Mouse (Mus musculus): ENCODE data around the gene Inka1. TPM values are rescaled to one million over a fixed set of nuclear protein-coding genes. Genes with fewer than 3 reads are reported as not detected.

Inka1 gene
- 17.3 and 19.4 TPM in 2 replicates for polyA plus RNA-seq (2015; fragmentation: Nextera tagmentation; extraction: Ambion mirVana)

DNA sequence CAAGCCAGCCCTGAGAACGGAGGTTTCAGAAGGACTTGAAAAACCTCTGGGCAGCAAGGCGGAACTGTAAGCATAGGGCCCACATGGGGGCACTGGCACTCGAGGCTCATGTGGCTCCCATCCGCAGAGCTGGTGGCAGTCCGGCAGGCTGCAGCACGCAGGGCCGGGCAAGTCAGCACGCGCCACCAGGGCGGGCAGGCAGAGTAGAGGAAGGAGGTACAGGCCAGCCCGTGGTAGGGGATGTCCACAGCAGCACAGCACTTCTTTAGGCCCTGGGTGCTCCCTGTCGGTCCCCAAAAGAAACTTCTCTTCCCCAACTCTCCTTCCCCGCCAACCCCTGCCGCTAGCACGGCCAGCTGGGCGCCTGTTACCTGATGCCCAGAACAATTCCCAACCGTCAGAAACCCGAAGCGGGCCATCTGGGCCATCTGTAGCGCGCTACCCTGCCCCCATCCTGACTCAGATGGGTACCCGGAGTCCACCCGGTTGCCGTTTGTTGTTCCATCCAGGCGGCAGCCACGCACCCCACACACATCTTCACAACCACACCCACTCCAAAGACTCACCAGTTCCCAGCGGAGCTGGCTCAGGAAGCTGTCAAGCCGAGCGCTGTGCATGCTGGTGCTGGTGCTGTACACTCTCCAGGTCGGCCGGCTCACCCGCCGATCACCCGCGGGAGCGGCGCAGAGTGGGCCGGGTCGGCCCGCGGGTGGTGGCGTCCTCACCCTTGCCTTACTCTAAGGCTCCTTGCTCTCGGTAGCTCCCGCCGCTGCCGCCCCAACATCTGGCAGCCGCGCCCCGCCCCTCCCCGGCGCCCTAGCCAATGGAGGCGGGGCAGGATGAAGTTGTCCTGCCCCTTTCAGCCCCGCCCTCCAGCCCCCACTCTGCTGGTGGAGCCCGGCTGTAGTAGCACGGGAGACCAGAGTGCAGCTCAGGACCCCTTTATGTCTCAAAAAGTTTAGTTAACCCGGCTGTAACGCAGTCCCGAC is at the start of gene Inka1:
Gene Inka1 (minus strand): TSS at position 749 of the 989 bp plus-strand sequence.
- H3K9me3 ChIP-seq (ENCODE audit: control insufficient read depth) = no peaks in the 10 kb centered on the region
- TF ChIP-seq CTCF (IDR thresholded peaks at IDR 0.05; ENCODE audit: low read depth) = peak; percentile 20; the same call in 1 of the 2 replicates
- H3K27ac ChIP-seq (ENCODE audit: low read depth, low read length) = peak within 1 kb of the TSS; percentile 75
- peak within 1 kb of the TSS; percentile 84 for H3K4me2 ChIP-seq (replicated peaks; ENCODE audit: low read depth)
- peak within 1 kb of the TSS; percentile 50 for H3K9ac ChIP-seq (ENCODE audit: low read depth, low read length)
- H3K27me3 ChIP-seq (replicated peaks; ENCODE audit: control insufficient read depth, insufficient read depth, low read length) = no peaks in the 10 kb centered on the region
- H3K36me3 ChIP-seq (ENCODE audit: control insufficient read depth, insufficient read depth) = peaks cover 12% of the 10 kb centered on the region
- peak; percentile 53 for ATAC-seq
- H3K4me1 ChIP-seq (replicated peaks; ENCODE audit: control insufficient read depth, insufficient read depth, low read length) = 0 out of 2 replicates have a peak, but pooled peaks cover 2% of the 10 kb centered on the region
- H3K4me3 ChIP-seq (ENCODE audit: low read depth, low read length) = peak within 1 kb of the TSS; percentile 61
- 2% methylated on average over 58 of the region's 58 CpGs for whole genome bisulfite sequencing

DNA sequence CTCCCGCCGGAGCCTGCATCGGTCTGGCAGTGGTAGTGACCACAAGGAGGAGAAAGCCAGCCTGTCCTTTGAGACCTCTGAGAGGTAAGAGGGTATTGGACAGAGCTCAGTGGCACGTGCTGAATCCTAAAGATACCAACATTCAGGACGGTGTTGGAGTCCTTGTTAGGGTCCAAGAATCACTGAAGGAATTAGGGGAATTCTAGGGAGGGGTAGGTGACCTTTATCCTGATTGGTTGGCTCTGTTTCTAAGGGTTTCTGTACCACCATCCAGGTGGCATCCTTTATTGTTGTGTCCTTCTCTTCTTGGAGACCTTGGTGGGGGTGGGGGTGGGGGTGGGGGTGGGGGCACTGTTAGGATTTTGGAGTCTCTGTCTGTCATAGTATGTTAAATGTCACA is 46.4 kb upstream of the Inka1 start:
- no peak overlapping the region for H3K4me2 ChIP-seq (replicated peaks; ENCODE audit: low read depth)
- H3K27me3 ChIP-seq (replicated peaks; ENCODE audit: control insufficient read depth, insufficient read depth, low read length) = no peaks in the 10 kb centered on the region
- no peak overlapping the region for H3K4me3 ChIP-seq (ENCODE audit: low read depth, low read length)
- H3K27ac ChIP-seq (ENCODE audit: low read depth, low read length) = no peak overlapping the region
- 94% methylated on average over 5 of the region's 5 CpGs for WGBS
- no peak for ATAC-seq
- H3K9me3 ChIP-seq (ENCODE audit: control insufficient read depth) = no peaks in the 10 kb centered on the region
- H3K9ac ChIP-seq (ENCODE audit: low read depth, low read length) = no peak overlapping the region
- no peaks in the 10 kb centered on the region for H3K4me1 ChIP-seq (replicated peaks; ENCODE audit: control insufficient read depth, insufficient read depth, low read length)
- no peak for TF ChIP-seq CTCF (IDR thresholded peaks at IDR 0.05; ENCODE audit: low read depth)
- H3K36me3 ChIP-seq (ENCODE audit: control insufficient read depth, insufficient read depth) = peaks cover 52% of the 10 kb centered on the region

DNA sequence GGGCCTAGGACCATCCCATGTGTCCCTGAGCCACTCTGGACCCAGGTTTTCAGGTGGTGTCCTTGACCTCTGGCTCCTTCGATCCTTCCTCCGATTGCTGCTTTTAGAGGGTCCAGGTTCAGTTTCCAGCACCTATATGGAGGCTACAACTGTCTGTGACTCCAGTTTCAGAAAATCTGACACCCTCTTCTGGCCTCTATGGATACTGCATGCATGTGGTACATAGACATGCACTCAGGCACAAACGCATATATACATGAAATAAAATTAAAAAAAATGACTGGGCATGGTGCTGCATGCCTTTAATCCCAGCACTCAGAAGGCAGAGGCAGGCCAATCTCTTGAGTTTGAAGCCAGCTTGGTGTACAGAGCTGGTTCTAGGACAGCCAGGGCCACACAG is 42.2 kb upstream of the Inka1 start:
- Histone ChIP-seq H3K36me3 (ENCODE audit: control insufficient read depth, insufficient read depth) (peaks cover 50% of the 10 kb centered on the region), H3K9me3 (ENCODE audit: control insufficient read depth) (no peaks in the 10 kb centered on the region), H3K9ac (ENCODE audit: low read depth, low read length) (no peak overlapping the region), H3K4me1 (replicated peaks; ENCODE audit: control insufficient read depth, insufficient read depth, low read length) (no peaks in the 10 kb centered on the region), H3K4me3 (ENCODE audit: low read depth, low read length) (no peak overlapping the region), H3K4me2 (replicated peaks; ENCODE audit: low read depth) (no peak overlapping the region), H3K27me3 (replicated peaks; ENCODE audit: control insufficient read depth, insufficient read depth, low read length) (no peaks in the 10 kb centered on the region), H3K27ac (ENCODE audit: low read depth, low read length) (no peak overlapping the region)
- no peak for ATAC-seq
- WGBS = 96% methylated on average over 3 of the region's 3 CpGs
- 0 out of 2 replicates have a peak, but pooled peaks have one; percentile 7 for TF ChIP-seq CTCF (IDR thresholded peaks at IDR 0.05; ENCODE audit: low read depth)

- no peaks in the 10 kb centered on the region for H3K4me1 ChIP-seq (replicated peaks; ENCODE audit: control insufficient read depth, insufficient read depth, low read length)
- peak; percentile 47 for TF ChIP-seq CTCF (IDR thresholded peaks at IDR 0.05; ENCODE audit: low read depth)
- H3K27ac ChIP-seq (ENCODE audit: low read depth, low read length) = no peak overlapping the region
- 89% methylated on average over 3 of the region's 3 CpGs for WGBS
- no peak overlapping the region for H3K9ac ChIP-seq (ENCODE audit: low read depth, low read length)
- no peaks in the 10 kb centered on the region for H3K27me3 ChIP-seq (replicated peaks; ENCODE audit: control insufficient read depth, insufficient read depth, low read length)
- no peak overlapping the region for H3K4me3 ChIP-seq (ENCODE audit: low read depth, low read length)
- peaks cover 39% of the 10 kb centered on the region for H3K36me3 ChIP-seq (ENCODE audit: control insufficient read depth, insufficient read depth)
- no peak overlapping the region for H3K4me2 ChIP-seq (replicated peaks; ENCODE audit: low read depth)
- ATAC-seq = no peak
- H3K9me3 ChIP-seq (ENCODE audit: control insufficient read depth) = no peaks in the 10 kb centered on the region
These were observed 40.9 kb upstream of the Inka1 start for GRCm38 (mm10) chr9:108026584-108026983.

DNA sequence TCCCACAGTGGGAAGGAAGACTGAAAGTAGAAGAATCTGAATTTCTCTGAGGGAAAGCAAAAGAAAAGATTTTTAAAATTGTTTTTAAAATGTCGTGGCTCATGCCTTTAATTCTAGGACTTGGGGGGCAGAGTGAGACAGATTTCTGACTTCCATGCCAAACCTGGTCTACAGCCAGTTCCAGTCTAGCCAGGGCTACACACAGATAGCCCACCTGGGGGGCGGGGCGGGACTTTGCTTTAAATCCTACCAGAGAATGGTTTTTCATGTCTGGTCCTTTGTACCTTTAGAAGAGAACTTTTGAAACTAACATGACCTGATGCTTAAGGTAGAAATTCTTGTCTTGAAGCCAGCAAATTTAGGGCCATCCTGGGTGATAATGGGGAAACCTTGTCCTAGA is 37.5 kb upstream of the Inka1 start:
- Histone ChIP-seq H3K36me3 (ENCODE audit: control insufficient read depth, insufficient read depth) (peaks cover 27% of the 10 kb centered on the region), H3K27ac (ENCODE audit: low read depth, low read length) (no peak overlapping the region), H3K4me2 (replicated peaks; ENCODE audit: low read depth) (no peak overlapping the region), H3K27me3 (replicated peaks; ENCODE audit: control insufficient read depth, insufficient read depth, low read length) (no peaks in the 10 kb centered on the region), H3K4me3 (ENCODE audit: low read depth, low read length) (no peak overlapping the region), H3K9ac (ENCODE audit: low read depth, low read length) (no peak overlapping the region), H3K9me3 (ENCODE audit: control insufficient read depth) (no peaks in the 10 kb centered on the region), H3K4me1 (replicated peaks; ENCODE audit: control insufficient read depth, insufficient read depth, low read length) (no peaks in the 10 kb centered on the region)
- WGBS = 79% methylated on average over 3 of the region's 3 CpGs
- ATAC-seq = no peak
- no peak for TF ChIP-seq CTCF (IDR thresholded peaks at IDR 0.05; ENCODE audit: low read depth)

DNA sequence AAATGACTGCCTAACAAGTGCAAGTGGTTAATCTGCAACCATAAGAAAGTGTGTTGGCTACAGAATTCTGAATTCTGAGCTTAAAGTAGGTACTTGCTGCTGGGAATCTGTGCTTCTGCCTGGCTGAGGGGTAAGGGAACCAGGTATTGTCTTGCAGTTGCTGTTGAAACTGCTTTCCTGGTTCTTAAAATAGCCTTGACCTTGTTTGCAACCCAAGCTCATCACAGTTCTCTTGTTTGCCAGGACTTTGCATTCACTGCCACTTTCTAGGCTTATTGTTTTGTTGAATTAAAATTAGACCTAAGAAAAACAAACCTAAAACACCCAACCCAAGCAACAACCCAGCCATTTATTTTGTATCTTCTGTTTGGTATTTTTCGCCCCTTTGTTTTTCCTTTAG is 35.1 kb upstream of the Inka1 start:
- ATAC-seq = no peak
- peaks cover 19% of the 10 kb centered on the region for H3K36me3 ChIP-seq (ENCODE audit: control insufficient read depth, insufficient read depth)
- no peak overlapping the region for H3K9ac ChIP-seq (ENCODE audit: low read depth, low read length)
- no peak overlapping the region for H3K27ac ChIP-seq (ENCODE audit: low read depth, low read length)
- 90% methylated on average over 1 of the region's 1 CpGs for WGBS
- no peaks in the 10 kb centered on the region for H3K4me1 ChIP-seq (replicated peaks; ENCODE audit: control insufficient read depth, insufficient read depth, low read length)
- no peak overlapping the region for H3K4me3 ChIP-seq (ENCODE audit: low read depth, low read length)
- no peaks in the 10 kb centered on the region for H3K9me3 ChIP-seq (ENCODE audit: control insufficient read depth)
- no peak overlapping the region for H3K4me2 ChIP-seq (replicated peaks; ENCODE audit: low read depth)
- no peaks in the 10 kb centered on the region for H3K27me3 ChIP-seq (replicated peaks; ENCODE audit: control insufficient read depth, insufficient read depth, low read length)
- no peak for TF ChIP-seq CTCF (IDR thresholded peaks at IDR 0.05; ENCODE audit: low read depth)

All from intestine, postnatal 0 days (tissue).